Mouse (Mus musculus): Measurements from ENCODE around the gene Mast4.

- TF ChIP-seq CTCF (IDR thresholded peaks at IDR 0.05; ENCODE audit: low read depth) (no peak), EP300 (IDR thresholded peaks at IDR 0.05; ENCODE audit: low read depth) (no peak)
Observed at GRCm38 (mm10) chr13:103037466-103037865, 296.8 kb downstream of the Mast4 start.
